Mouse (Mus musculus): ENCODE measurements around the gene Fam234b. TPM values are rescaled to one million over a fixed set of nuclear protein-coding genes. Genes with fewer than 3 reads are reported as not detected.

Fam234b gene
- polyA plus RNA-seq, 1 experiment from 2014 or later, result 105 TPM

- Histone ChIP-seq H3K9me3 (replicated peaks) (no peaks in the 10 kb centered on the region), H3K4me3 (replicated peaks) (no peak overlapping the region), H3K4me2 (no peak overlapping the region), H3K27me3 (replicated peaks) (no peaks in the 10 kb centered on the region), H3K27ac (replicated peaks) (no peak overlapping the region), H3K4me1 (no peaks in the 10 kb centered on the region), H3K9ac (replicated peaks) (no peak overlapping the region), H3K36me3 (peaks cover 82% of the 10 kb centered on the region)
- no peak for ATAC-seq (ENCODE audit: low FRiP score)
- 61% methylated on average over 12 of the region's 12 CpGs for WGBS
These were observed 34.8 kb downstream of the Fam234b start for GRCm38 (mm10) chr6:135232443-135233182.

- WGBS, result 94% methylated on average over 3 of the region's 3 CpGs
- no peak overlapping the region for H3K27ac ChIP-seq (replicated peaks)
These were observed 38.0 kb downstream of the Fam234b start for GRCm38 (mm10) chr6:135235742-135236141.

GRCm38 (mm10) chr6:135236576-135236975 is 38.8 kb downstream of the Fam234b start:
- 85% methylated on average over 3 of the region's 3 CpGs for WGBS
- Histone ChIP-seq H3K4me2 (no peak overlapping the region), H3K27me3 (replicated peaks) (no peaks in the 10 kb centered on the region), H3K4me3 (replicated peaks) (no peak overlapping the region), H3K27ac (replicated peaks) (no peak overlapping the region), H3K36me3 (peaks cover 61% of the 10 kb centered on the region), H3K9ac (replicated peaks) (no peak overlapping the region), H3K9me3 (replicated peaks) (no peaks in the 10 kb centered on the region), H3K4me1 (no peaks in the 10 kb centered on the region)
- ATAC-seq (ENCODE audit: low FRiP score), result no peak

More at GRCm38 (mm10) chr6:135235742-135236141, 38.0 kb downstream of the Fam234b start:
- no peak overlapping the region for H3K4me2 ChIP-seq
- no peak overlapping the region for H3K4me3 ChIP-seq (replicated peaks)
- no peak overlapping the region for H3K9ac ChIP-seq (replicated peaks)
- no peaks in the 10 kb centered on the region for H3K9me3 ChIP-seq (replicated peaks)
- peaks cover 64% of the 10 kb centered on the region for H3K36me3 ChIP-seq
- no peaks in the 10 kb centered on the region for H3K27me3 ChIP-seq (replicated peaks)
- H3K4me1 ChIP-seq, result no peaks in the 10 kb centered on the region
- ATAC-seq (ENCODE audit: low FRiP score), result no peak

GRCm38 (mm10) chr6:135237326-135237725 is 39.5 kb downstream of the Fam234b start:
- Histone ChIP-seq H3K4me1 (no peaks in the 10 kb centered on the region), H3K4me3 (replicated peaks) (no peak overlapping the region), H3K9ac (replicated peaks) (no peak overlapping the region), H3K9me3 (replicated peaks) (no peaks in the 10 kb centered on the region), H3K27ac (replicated peaks) (no peak overlapping the region), H3K27me3 (replicated peaks) (no peaks in the 10 kb centered on the region), H3K4me2 (no peak overlapping the region), H3K36me3 (peaks cover 54% of the 10 kb centered on the region)
- 81% methylated on average over 14 of the region's 14 CpGs for WGBS
- ATAC-seq (ENCODE audit: low FRiP score), result no peak

- Histone ChIP-seq H3K9me3 (replicated peaks) (no peaks in the 10 kb centered on the region), H3K36me3 (peaks cover 45% of the 10 kb centered on the region), H3K27me3 (replicated peaks) (no peaks in the 10 kb centered on the region), H3K27ac (replicated peaks) (no peak overlapping the region), H3K4me2 (no peak overlapping the region), H3K4me3 (replicated peaks) (no peak overlapping the region), H3K9ac (replicated peaks) (no peak overlapping the region), H3K4me1 (no peaks in the 10 kb centered on the region)
- no peak for ATAC-seq (ENCODE audit: low FRiP score)
- WGBS, result 51% methylated on average over 4 of the region's 4 CpGs
These were observed 40.4 kb downstream of the Fam234b start for GRCm38 (mm10) chr6:135238211-135238610.

- Histone ChIP-seq H3K4me1 (no peaks in the 10 kb centered on the region), H3K4me3 (replicated peaks) (no peak overlapping the region), H3K27ac (replicated peaks) (no peak overlapping the region), H3K9me3 (replicated peaks) (no peaks in the 10 kb centered on the region), H3K4me2 (no peak overlapping the region), H3K9ac (replicated peaks) (no peak overlapping the region), H3K27me3 (replicated peaks) (no peaks in the 10 kb centered on the region), H3K36me3 (peaks cover 24% of the 10 kb centered on the region)
- no peak for ATAC-seq (ENCODE audit: low FRiP score)
- WGBS, result 93% methylated on average over 8 of the region's 8 CpGs
These were observed 42.6 kb downstream of the Fam234b start for GRCm38 (mm10) chr6:135240361-135240760.

- no peaks in the 10 kb centered on the region for H3K9me3 ChIP-seq (replicated peaks)
- H3K9ac ChIP-seq (replicated peaks), result no peak overlapping the region
- 70% methylated on average over 8 of the region's 8 CpGs for WGBS
- H3K4me2 ChIP-seq, result no peak overlapping the region
- H3K27me3 ChIP-seq (replicated peaks), result no peaks in the 10 kb centered on the region
- peaks cover 8% of the 10 kb centered on the region; the same call in 1 of the 2 replicates for H3K4me1 ChIP-seq
- ATAC-seq (ENCODE audit: low FRiP score), result no peak
- H3K36me3 ChIP-seq, result no peaks in the 10 kb centered on the region
- no peak overlapping the region for H3K27ac ChIP-seq (replicated peaks)
- H3K4me3 ChIP-seq (replicated peaks), result no peak overlapping the region
These were observed 47.8 kb downstream of the Fam234b start for GRCm38 (mm10) chr6:135245586-135245985.

GRCm38 (mm10) chr6:135247861-135248260 is 50.1 kb downstream of the Fam234b start:
- 66% methylated on average over 6 of the region's 6 CpGs for WGBS

GRCm38 (mm10) chr6:135249846-135250531 is 52.2 kb downstream of the Fam234b start:
- Histone ChIP-seq H3K9ac (replicated peaks) (no peak overlapping the region), H3K36me3 (no peaks in the 10 kb centered on the region), H3K9me3 (replicated peaks) (no peaks in the 10 kb centered on the region), H3K4me1 (peaks cover 28% of the 10 kb centered on the region), H3K27ac (replicated peaks) (0 out of 2 replicates have a peak overlapping the region, but pooled peaks have one; percentile 2), H3K27me3 (replicated peaks) (no peaks in the 10 kb centered on the region), H3K4me2 (peak overlapping the region; percentile 35), H3K4me3 (replicated peaks) (no peak overlapping the region)
- 13% methylated on average over 19 of the region's 19 CpGs for WGBS
- ATAC-seq (ENCODE audit: low FRiP score), result peak; percentile 67

More at GRCm38 (mm10) chr6:135247861-135248260, 50.1 kb downstream of the Fam234b start:
- ATAC-seq (ENCODE audit: low FRiP score), result no peak
- Histone ChIP-seq H3K27ac (replicated peaks) (no peak overlapping the region), H3K27me3 (replicated peaks) (no peaks in the 10 kb centered on the region), H3K4me2 (no peak overlapping the region), H3K4me3 (replicated peaks) (no peak overlapping the region), H3K9ac (replicated peaks) (no peak overlapping the region), H3K36me3 (no peaks in the 10 kb centered on the region), H3K9me3 (replicated peaks) (no peaks in the 10 kb centered on the region), H3K4me1 (peaks cover 27% of the 10 kb centered on the region)

- H3K4me2 ChIP-seq, result no peak overlapping the region
- H3K4me1 ChIP-seq, result peaks cover 28% of the 10 kb centered on the region
- no peak overlapping the region for H3K27ac ChIP-seq (replicated peaks)
- H3K9ac ChIP-seq (replicated peaks), result no peak overlapping the region
- no peaks in the 10 kb centered on the region for H3K36me3 ChIP-seq
- no peak for ATAC-seq (ENCODE audit: low FRiP score)
- 54% methylated on average over 19 of the region's 19 CpGs for WGBS
- H3K9me3 ChIP-seq (replicated peaks), result no peaks in the 10 kb centered on the region
- H3K27me3 ChIP-seq (replicated peaks), result no peaks in the 10 kb centered on the region
- no peak overlapping the region for H3K4me3 ChIP-seq (replicated peaks)
These were observed 53.3 kb downstream of the Fam234b start for GRCm38 (mm10) chr6:135250926-135251699.

GRCm38 (mm10) chr6:135251849-135252727 is 54.3 kb downstream of the Fam234b start:
- peak overlapping the region; percentile 75 for H3K27ac ChIP-seq (replicated peaks)

More at GRCm38 (mm10) chr6:135251849-135252727, 54.3 kb downstream of the Fam234b start:
- no peaks in the 10 kb centered on the region for H3K36me3 ChIP-seq
- H3K4me3 ChIP-seq (replicated peaks), result peak overlapping the region; percentile 19
- peak overlapping the region; percentile 49 for H3K4me2 ChIP-seq
- 47% methylated on average over 24 of the region's 24 CpGs for WGBS
- peaks cover 28% of the 10 kb centered on the region for H3K4me1 ChIP-seq
- ATAC-seq (ENCODE audit: low FRiP score), result peak; percentile 72
- H3K9me3 ChIP-seq (replicated peaks), result no peaks in the 10 kb centered on the region
- H3K9ac ChIP-seq (replicated peaks), result no peak overlapping the region
- H3K27me3 ChIP-seq (replicated peaks), result no peaks in the 10 kb centered on the region

All from neural tube, embryonic 15.5 days (tissue).